Mouse (Mus musculus) ovary, postnatal 10 days (tissue): ENCODE data around the gene Spata20.
A peak's percentile ranks its signal among the peaks of the same experiment; 100 is the strongest.

ENCODE experiments used
- DNase-seq: peaks from one replicate; pipeline ENCODE4 v3.0.0; 2022; ENCODE audit warnings: low spot score

Spata20 gene

DNA sequence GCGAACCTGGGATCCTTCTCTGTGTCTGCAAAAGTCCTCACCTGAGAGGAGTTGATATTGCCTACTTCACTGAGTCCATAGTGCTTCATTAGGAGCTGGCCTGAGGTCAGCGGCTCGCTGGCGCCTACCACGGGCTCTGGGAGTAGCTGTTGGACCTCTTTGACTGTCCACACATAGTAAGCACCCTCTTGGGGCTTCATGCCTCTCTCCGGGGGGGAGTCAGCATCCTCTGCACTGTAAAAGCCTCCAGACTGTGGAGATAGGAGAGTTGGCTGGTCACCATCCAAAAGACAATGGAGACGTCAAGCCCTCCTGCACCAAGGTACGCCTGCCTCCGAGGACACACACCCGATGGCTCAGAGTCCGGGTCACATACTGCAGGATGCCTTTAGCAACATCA lies 3.2 kb downstream of the Spata20 start:
- DNase-seq, result no peak

DNA sequence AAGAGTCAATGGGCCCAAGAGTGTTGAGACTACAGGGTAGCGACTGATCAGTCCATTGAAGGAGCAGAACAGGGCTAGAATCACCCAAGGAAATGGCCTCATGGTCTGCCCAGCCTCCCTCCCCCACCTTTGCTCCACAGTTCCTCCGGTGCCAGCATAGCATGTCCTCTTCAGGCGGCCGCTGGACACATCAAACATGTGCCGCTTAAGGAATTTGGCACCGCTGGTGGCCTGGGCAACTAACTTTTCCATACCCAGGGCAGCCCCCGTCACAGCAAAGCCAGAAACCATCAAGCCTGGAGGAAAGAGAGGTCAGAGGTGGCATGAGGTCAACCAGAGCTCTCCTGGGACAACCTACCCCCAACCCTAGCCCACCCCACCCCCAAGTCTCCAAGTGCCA lies 4.0 kb downstream of the Spata20 start:
- DNase-seq, result no peak

DNA sequence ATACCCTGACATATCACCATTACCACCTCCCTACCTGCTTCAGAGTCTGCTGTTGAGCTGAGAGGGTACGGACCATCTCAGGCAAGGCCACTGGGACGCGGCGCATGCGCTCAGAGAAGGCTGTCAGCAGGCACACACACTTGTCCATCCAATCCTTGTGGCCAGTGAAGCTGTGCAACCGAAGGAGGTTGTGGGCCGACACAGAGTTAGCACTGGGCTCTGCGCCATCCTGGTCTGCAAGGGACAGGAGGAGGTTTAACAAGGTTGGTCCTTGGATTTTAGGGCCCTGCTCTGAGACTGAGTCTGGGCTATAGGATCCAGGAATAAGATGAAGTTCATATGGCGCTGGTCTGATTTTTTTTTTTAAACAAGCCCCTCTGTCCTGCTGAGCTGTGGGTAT lies 5.6 kb downstream of the Spata20 start:
- no peak for DNase-seq

DNA sequence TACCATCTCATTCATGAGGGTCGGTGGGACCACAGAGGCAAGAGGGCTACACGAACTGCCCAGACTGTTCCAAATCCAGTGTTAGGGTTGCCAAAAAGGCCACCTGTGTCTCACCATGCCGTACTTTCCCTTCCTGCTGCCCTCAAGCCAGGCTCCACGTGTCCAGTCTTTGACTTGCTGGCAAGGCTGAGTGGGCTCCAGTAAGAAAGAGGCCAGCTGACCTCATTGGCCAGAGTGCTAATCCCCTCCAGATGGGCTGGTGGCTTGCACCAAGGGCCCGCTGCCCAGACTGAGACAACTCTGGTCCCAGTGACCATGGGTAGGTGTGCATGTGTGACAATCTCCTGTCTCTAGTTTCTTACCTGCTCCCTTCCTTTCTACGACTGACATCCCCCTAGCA lies 8.3 kb downstream of the Spata20 start:
- no peak for DNase-seq

DNA sequence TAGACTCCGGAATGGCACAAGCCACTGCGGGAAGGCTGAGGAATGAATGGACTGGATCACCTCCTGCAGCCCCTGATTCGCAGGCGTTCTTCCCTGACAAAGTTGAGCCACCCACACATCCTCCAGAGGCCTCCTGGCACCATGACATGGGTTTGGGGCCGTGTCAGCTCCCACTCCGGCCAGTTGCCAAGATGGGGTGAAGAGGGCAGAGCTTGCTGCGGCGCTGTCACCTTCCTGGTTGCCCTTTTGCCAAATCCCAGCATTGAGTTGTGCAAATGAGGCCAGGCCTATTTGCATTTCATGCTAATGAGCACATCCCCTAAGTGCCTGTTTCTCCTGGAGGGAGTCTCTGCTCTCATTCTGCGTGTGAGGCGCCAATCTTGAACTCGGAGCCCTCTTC lies 10.3 kb downstream of the Spata20 start:
- no peak for DNase-seq

DNA sequence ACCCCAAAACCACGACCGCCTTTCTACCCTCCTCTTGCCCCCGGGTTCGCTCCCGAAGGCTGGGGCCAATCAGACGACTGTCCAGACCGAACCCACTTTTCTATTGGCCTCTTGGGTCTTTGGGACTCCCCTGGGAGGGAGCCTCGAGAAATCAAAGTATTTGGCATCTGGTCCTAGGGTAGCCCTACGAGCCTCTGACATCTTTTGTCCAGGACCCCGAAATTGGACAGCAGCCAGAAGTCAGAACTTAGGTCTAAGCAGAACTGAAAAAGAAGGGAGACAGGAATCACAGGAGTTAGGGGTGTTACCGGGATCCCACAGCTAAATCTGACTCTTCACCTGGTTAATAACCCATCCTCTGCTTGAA lies 11.5 kb downstream of the Spata20 start:
- DNase-seq, result no peak

DNA sequence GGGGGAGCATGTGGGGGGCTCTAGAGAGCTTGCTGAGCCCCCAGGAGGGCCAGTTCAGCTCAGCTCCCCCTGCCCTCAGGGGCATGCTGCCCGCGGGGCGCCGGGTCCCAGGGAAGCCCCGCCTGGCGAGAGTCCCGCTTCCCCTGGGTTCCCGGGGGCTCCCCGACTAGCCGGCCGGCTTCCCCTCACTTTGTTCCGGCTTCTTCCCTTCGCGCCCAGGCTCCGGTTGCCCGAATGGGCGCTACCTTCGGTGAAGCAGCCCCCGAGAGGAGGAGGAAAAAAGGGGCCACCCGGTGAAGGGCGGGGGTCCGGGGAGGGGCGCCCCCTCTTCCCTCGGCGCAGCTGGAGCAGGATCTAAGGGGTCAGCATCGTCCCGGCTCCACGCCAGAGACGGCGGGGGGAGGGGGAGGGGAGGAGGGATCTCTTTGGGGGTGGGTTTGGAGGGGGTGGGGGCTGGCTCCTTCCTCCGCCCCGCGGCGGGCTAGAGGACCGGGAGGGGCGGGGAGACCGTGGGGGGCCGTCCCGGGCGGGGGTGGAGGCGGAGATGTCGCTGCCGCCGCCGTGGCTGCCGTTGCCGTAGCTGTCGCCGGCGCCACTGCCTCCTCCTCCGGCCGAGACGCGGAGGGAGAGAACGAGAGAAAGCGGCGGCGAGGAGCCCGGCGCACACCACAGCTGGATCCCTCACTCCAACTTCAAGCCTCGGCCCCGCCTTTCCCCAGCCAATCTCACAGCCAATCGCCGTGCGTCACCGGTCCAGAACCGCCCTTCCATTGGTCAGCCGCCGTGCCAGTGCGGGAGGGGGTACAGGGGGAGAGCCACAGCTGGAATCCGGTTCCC lies 12.1 kb downstream of the Spata20 start, which contains the start of gene Cacna1g:
TSS of gene Cacna1g (minus strand) at position 492 of the 837 bp plus-strand sequence.
- DNase-seq, result peak; percentile 76

DNA sequence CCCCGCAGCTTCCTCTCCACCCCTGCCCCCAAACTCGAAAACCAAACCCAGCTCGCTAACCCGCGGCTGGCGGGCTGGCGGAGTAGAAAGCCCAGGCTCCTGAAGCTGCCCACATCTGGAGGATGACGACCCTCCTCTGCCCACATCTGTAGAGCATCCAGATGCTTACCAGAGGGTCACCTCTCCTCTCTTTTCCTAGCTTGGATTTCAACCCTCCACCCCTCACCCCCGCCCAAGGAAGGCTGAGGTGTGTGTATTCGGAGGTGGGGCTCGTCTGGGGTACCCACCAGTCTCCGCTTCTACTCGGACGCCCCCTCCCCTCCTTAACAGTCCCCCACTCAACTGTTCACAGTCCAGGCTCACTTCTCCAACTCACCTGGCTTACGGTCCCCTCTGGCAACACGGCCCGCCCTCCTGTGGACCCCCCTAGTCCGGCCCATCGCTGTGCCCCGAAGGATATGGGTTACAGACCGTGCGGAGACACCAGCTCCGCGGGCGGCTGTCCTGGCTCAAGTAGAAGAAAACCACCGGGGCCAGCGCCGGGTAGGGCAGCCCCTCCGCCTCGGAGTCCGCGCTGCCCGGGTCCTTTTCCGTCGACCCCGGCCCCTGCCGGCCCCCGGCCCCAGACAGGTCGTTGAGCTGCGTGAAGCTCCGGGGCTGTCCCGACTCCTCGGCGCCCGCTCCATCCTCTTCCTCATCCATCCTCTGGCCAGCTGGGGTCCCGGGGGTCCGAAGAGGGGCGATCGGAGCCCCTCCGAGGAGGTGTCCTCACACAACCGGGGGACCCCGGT lies 12.9 kb downstream of the Spata20 start:
- peak; percentile 17 for DNase-seq

DNA sequence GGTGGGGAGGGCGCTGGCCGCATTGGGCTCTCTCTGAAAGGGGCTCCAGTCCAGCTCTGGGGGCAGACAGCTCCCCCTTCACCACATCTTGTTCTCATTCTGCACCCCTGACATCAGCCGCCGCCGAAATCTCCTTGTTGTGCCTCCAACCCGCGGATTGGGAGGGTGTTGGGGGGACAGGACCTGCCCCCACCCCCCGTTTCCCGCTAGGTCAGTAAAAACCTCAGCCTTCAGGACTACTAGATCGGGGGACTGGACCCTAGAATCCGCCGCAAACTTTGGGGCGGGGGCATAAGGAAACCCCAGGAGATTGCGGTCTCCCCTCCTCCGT lies 13.4 kb downstream of the Spata20 start:
- no peak for DNase-seq

DNA sequence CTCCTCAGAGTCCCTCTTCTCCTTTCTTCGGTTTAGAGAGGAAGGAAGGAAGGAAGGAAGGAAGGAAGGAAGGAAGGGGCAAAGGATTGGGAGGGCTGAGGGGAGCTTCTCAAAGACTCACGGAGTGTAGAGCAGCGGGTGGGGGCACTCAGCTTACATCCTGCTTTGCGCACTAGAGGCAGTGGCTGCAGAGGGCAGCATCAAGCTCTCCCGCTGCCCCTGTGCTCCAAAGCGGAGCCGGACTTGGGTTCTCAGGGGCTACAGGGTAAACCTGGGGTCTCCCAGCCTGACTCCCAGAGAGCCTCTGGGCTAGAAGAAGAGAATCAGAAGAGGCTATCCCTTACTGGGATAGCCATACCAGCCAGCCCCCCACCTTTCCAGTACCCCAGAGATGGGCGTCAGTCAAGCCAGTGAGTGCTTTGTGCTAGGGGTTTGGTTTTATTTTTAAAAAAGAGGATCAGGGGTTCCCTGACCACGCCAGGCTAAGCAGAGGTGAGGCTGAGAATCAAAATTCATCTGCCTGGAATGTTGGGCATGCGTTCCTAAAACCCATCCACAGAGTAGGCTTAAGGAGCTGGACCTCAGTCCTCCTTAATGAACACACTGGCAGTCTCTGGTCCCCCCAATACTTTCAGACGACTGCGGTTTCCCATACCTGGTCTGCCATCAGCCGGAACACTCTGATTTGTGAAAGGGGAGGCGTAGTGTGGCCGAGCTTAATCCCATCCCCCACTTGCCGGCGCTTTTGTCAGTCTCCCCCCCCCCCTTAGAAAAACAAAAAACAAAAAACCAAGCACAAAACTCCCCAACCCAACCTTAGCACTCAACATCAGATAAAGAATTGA lies 14.0 kb downstream of the Spata20 start:
- no peak for DNase-seq

DNA sequence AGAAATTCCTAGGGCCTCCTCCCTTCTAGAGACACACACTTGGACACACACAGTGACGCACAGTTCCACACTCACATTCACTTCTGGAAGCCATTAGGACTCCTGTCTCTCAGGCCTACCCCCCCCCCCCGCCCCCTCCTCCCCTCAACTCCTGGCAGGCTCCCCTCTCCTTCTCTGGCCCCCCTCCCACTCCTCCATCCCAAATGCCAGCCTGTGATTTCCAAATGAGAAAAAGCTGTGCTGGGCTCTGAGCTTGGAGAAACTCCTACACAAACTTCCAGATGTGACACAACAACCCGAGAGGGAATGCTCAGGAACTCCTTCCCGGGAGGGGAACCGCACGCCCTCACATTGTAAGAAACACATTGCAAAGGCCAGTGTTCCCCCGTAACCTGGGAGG lies 15.6 kb downstream of the Spata20 start:
- DNase-seq, result no peak

DNA sequence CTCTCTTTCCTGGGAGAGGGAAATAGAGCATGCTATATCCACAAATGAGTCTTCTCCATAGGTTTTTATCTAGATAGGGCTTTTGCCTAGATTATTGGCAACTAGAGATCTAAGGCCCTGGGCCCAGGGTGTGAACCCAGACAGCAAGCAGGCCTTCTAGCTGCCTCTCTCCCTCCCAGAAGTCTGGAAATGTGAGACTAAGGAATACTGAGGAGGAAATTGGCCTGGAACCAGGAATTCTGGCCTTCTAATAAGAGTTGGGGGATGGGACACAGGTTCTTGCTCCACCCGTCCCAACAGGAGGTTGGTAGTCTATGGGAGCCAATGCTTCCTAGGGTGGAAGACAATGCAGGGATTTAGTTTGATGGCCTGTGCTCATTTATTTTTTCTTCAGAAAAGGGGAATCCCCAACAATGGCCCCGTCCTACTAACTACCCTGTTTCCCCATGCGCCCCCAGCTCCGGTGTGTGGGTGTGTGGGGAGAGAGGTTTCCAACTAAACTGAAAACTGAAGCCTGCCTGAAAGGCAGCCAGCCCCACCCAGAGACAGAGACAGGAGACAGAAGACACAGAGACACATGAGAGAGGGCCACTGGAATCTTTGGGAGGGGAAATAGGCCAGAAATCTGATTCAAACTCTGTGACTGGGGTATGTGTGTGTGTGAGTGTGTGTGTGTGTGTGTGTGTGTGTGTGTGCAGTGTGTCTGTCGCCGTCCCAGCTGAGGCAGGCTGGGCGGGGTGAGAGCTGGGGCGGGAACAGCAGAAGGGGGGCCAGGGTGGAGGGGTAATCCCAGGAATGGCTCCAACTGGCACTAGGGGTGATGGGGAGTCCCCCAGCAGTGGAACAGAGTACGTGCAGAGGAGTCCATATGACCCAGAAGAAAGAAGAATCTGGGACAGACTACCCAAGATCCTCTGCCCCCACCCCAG lies 16.6 kb downstream of the Spata20 start:
- no peak for DNase-seq

DNA sequence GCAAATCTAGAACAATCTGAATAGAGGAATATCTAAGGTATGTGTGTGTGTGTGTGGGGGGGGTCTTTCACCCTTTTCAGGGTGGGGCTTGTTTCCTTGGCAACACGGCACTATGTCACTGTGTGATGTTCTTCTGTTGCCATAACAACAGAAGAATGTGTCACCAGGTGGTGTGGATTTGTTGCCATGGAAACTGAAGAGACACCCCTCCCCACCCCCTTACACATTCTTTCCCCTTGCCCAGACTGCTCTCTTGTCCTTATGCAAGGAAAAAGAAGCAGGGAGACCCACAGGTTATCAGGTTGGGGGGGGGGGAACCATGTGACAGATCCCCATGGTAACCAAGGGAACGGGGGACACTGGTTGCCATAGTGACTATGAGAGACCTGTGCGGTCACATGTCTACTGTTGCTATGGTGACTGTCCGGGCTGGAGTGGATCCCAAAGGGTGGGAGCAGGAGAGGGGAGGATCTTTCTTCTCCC lies 17.4 kb downstream of the Spata20 start:
- no peak for DNase-seq

DNA sequence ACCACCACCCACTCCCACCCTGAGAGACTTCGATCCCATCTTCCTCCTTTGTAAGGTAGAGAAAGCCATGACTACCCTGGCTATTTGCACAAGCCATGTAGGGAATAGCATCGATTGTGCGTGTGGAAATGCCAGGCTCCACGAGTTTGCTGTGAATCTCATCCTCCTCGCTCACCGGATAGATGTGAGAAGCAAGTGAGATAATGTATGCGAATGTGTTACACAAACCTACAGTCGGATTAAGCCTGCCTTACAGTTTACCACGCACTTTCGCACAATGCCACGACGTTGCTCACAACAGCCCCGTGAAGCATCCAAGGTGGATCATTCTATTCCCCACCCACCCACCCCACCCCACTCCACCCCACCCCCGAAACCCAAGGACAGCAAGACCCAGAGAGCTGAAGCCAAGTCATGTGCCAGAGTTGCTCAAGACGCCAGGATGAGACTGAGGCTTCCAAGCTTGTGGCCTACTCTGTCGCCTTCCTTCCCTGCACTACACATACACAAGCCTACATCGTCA lies 19.6 kb downstream of the Spata20 start:
- DNase-seq, result no peak

DNA sequence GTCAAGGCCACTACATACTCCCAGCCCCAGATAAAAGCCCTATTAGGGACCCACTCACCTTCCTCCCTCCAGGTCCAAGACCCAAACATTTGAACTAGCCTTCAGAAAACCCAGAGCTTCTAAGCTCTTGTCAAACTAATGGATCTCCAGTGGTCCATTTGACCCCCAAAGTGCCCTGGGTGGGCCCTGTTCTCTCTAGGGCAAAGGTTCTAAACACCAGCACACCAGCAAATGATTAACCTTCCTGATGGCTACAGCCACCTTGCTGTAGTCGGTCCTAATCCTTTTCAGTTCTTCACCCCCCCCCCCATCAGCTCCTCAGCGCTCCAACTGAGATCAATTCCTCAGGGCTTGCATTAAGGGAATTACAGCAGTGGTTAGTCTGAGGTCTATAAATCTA lies 21.8 kb downstream of the Spata20 start:
- DNase-seq, result no peak

DNA sequence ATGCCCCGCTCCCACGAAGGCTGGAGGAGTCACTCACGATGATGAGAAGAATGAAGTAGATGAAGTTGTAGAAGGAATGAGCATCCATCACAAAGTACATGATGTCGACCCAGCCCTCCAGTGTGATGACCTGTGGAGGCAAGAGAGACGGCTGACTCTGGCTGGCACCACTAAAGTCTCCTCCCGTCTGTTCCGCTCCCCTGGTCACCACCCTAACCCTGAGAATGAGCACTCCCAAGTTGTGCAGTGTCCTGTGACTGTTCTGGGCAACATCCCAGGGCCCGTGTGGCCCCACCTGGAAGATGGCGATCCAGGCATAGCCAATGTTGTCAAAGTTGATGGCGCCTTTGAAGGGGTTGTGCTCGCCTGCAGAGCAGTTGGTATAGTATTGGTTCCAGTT lies 24.1 kb downstream of the Spata20 start:
- no peak for DNase-seq

DNA sequence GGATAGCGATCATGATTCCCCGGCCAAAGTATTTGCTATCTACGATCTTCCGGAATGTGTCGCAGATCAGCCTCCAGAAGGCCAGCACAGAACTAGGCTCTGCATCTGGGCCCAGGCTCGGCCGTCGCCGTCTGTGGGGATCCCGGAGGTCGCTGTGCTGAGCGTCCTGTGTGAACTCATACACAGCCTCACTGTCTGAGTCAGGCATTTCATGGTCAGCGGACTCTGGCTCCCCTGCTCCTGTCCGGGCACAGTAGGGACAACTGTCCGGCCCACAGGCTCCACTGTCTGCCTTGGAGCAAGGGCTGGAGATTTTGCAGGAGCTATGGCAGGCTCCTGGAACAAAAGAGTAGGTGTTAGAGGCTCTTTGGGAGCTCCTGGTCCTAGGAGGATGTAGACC lies 29.0 kb downstream of the Spata20 start:
- DNase-seq, result no peak

DNA sequence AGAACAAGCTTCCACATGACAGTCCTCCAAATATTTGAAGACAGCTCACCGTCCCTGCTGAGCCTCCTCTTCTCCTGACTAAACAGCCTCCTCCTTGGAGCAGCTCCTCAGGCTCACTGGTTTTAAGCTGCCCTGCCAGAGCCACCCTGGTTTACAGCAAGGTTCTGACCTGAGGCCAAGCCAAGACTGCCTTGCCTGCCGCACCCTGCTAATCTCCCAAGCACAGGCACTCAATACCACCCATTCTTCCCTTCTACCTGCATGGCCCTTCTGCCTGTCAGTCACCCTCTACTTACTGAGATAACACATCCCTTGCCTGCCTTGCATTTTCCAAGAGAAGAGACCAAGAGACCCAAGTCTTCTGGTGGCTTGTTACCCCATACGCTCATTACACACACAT lies 29.6 kb downstream of the Spata20 start:
- no peak for DNase-seq

DNA sequence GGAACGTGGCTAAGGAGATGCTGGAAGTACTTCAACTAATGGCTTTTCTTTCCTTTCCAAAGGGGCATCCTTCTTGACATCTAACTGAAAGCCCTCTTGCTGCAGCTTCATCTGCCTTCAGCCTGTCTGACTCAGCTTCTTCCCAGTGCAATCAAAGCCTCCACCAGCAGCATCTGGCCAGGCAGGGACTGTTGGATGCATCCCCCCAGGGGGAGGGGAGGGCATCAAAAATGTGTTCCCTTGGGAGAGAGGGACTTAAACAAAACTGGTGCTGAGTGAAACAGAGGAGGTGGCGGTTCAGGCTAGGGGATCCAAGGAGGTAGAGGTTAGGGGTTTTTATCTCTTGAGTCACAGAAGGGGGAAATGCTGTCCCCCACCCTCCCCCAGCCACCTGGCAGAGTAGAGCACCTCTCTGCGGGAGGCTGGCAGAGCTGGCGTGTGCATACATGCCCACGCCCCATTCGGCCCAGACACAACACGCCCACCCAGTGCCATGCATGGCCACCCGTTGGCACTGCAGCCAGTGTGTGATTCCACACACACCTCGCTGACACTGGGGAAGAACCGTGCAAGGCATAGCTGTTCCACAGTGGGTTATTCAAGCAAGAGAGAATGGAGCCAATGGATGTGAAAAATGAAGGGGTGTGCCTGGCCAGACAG lies 30.7 kb downstream of the Spata20 start:
- DNase-seq, result no peak

DNA sequence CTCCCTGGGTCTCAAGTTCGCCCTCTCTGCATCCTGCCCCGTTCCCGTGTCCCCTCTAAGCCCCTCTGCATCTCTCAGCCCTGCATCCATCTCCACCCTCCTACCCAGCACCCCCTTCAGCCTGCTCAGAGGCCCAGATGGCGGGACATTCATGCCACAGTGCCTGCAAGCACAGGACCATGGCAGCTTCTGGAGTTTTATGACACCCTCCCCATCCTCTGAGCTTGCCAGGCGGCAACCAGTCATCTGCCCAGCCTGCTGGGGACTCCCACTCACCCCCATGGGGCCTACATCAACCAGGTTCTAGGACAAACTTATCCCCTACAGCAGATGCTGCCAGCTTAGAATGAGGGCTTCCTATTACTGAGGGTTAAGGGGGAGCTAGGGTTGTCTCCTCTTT lies 31.2 kb downstream of the Spata20 start:
- DNase-seq, result no peak
